Mouse (Mus musculus) forebrain, postnatal 0 days (tissue): ENCODE data around the gene Ppp1r1c. TPM values are rescaled to one million over a fixed set of nuclear protein-coding genes. Genes with fewer than 3 reads are reported as not detected.

Experiments
- ATAC-seq: fragments of 200-750 bp; cut with Nextera tagmentation; 2 replicates; pipeline ENCODE4 v1.8.0; 2017; ENCODE audit warnings: mild to moderate bottlenecking, moderate library complexity
- DNase-seq: peaks from one replicate; pipeline ENCODE4 v3.0.0-alpha.2; 2015
- H3K27ac ChIP-seq: fragments of 300-500 bp; sonication (generic); 2 replicates; pipeline ENCODE4 v1.5.1; 2014; ENCODE audit warnings: low read depth, mild to moderate bottlenecking, antibody characterized with exemption, low read length, moderate library complexity, mixed read lengths
- H3K27me3 ChIP-seq: fragments of 300-500 bp; sonication (generic); 2 replicates; pipeline ENCODE4 v1.6.1; 2014; ENCODE audit warnings: mild to moderate bottlenecking, low read length, mixed read lengths; ENCODE audit not compliant: insufficient read depth
- H3K36me3 ChIP-seq: fragments of 300-500 bp; sonication (generic); 2 replicates; pipeline ENCODE4 v1.6.1; 2014; ENCODE audit warnings: mild to moderate bottlenecking, moderate library complexity; ENCODE audit not compliant: insufficient read depth
- H3K4me1 ChIP-seq: fragments of 300-500 bp; sonication (generic); 2 replicates; pipeline ENCODE4 v1.6.1; 2014; ENCODE audit warnings: antibody characterized with exemption; ENCODE audit not compliant: insufficient read depth
- H3K4me2 ChIP-seq: fragments of 300-500 bp; sonication (generic); 2 replicates; pipeline ENCODE4 v1.6.1; 2014; ENCODE audit warnings: low read depth, mild to moderate bottlenecking, moderate library complexity
- H3K4me3 ChIP-seq: fragments of 300-500 bp; sonication (generic); 2 replicates; pipeline ENCODE4 v1.5.1; 2014; ENCODE audit warnings: low read depth, low read length, mixed read lengths
- H3K9ac ChIP-seq: fragments of 300-500 bp; sonication (generic); 2 replicates; pipeline ENCODE4 v1.6.1; 2014; ENCODE audit warnings: mild to moderate bottlenecking
- H3K9me3 ChIP-seq: fragments of 300-500 bp; sonication (generic); 2 replicates; pipeline ENCODE4 v1.6.1; 2016; ENCODE audit warnings: low read length
- CTCF ChIP-seq: sonication (generic); IDR thresholded peaks from 2 replicates; pipeline ENCODE4 v1.5.1; 2016; ENCODE audit warnings: antibody characterized with exemption, control low read depth, low read depth
- WGBS: fragments of 180-500 bp; shearing (Covaris S2); extraction: QIAGEN DNeasy Blood & Tissue Kit; methylation state at CpG from one replicate; pipeline ENCODE4 v1.1.7; 2014; 5-methylcytosine and 5-hydroxymethylcytosine counted together
- polyA plus RNA-seq: library from polyadenylated mRNA; unstranded; fragments of >200 nt; fragmentation: Nextera tagmentation; extraction: Ambion mirVana; gene quantifications from 2 replicates; pipeline ENCODE4 v1.2.1, GENCODE M21; 2015
- total RNA-seq: library from RNA; depleted of rRNA; stranded (reverse); fragments of >200 nt; gene quantifications from 2 replicates; pipeline ENCODE4 v1.2.3, GENCODE M21; 2014

Ppp1r1c gene
- total and polyA plus RNA-seq, 2 experiments from 2014 or later = 0.33 to 1.4 TPM

DNA sequence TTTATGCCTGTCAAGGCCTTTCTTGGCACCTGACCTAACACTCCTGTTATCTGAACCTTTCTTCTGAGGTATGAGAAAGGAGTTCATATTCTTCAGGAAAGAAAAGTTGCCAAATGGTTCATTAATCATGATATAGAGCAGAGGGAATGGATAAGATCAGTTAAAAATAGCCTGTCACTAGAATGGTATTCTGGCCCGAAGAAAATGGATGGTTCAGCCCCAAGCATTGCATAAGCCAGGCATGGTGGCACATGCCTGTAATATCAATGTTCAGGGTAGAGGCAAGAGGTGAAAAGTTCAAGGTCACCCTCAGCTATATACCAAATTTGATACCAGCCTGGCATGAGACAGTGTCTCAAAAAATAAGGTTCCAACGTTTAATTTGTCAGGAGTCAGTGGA is 85.6 kb downstream of the Ppp1r1c start:
- no peak overlapping the region for H3K27ac ChIP-seq
- H3K4me1 ChIP-seq = no peaks in the 10 kb centered on the region
- no peak for TF ChIP-seq CTCF
- no peak for DNase-seq
- no peaks in the 10 kb centered on the region for H3K9me3 ChIP-seq
- no peak for ATAC-seq
- H3K4me3 ChIP-seq = no peak overlapping the region
- H3K27me3 ChIP-seq = no peaks in the 10 kb centered on the region
- no peak overlapping the region for H3K9ac ChIP-seq
- H3K4me2 ChIP-seq = no peak overlapping the region
- no peaks in the 10 kb centered on the region for H3K36me3 ChIP-seq
- 88% methylated on average over 2 of the region's 2 CpGs for WGBS

DNA sequence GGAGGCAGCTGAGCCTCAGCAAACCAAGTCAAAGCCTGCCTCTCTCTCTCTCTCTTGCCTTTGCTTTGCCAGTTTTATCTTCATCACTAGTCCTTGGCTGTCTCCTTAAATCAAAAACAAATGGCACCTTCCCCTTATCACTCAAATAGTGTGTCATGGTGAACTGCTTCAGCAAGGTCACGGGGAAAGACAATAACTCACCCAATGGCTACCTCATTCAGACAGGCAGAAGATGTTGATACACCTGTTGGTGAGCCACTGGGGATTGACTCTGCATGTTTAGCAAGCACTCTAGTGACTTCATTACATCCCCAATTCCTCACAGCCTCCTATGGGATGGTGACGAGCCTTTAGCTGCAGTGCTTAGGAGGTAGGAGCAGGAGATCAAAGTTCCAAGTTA is 89.9 kb downstream of the Ppp1r1c start:
- 83% methylated on average over 2 of the region's 2 CpGs for WGBS
- no peak for ATAC-seq
- no peak overlapping the region for H3K4me2 ChIP-seq

DNA sequence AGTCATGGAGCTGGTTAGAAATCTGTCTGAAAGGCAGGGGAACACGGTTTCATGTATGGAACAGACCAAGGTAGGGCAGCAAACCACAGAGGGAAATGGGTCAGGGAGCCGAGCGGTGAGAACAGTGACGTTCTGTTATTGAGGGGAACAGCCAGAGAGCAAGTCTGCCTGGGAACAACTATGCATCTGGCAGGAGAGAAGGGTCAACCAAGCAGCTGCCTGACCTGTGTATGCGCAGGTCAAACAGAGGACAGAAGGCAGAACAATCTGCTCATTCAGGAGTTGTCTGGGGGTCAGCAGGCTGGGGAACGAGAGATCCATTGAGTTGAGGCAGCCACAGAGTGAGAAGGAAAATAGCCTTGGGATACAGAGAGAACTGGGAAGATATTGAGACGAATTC is 91.0 kb downstream of the Ppp1r1c start:
- no peak for ATAC-seq
- no peak for TF ChIP-seq CTCF
- Histone ChIP-seq H3K27me3 (no peaks in the 10 kb centered on the region), H3K4me2 (no peak overlapping the region), H3K4me1 (no peaks in the 10 kb centered on the region), H3K9ac (no peak overlapping the region), H3K9me3 (no peaks in the 10 kb centered on the region), H3K4me3 (no peak overlapping the region), H3K27ac (no peak overlapping the region), H3K36me3 (no peaks in the 10 kb centered on the region)
- DNase-seq = no peak
- WGBS = 51% methylated on average over 7 of the region's 7 CpGs

More for the DNA sequence above, 89.9 kb downstream of the Ppp1r1c start:
- TF ChIP-seq CTCF = no peak
- H3K27ac ChIP-seq = no peak overlapping the region
- H3K4me3 ChIP-seq = no peak overlapping the region
- H3K9ac ChIP-seq = no peak overlapping the region
- H3K4me1 ChIP-seq = no peaks in the 10 kb centered on the region
- no peaks in the 10 kb centered on the region for H3K9me3 ChIP-seq
- H3K36me3 ChIP-seq = no peaks in the 10 kb centered on the region
- no peak for DNase-seq
- no peaks in the 10 kb centered on the region for H3K27me3 ChIP-seq

DNA sequence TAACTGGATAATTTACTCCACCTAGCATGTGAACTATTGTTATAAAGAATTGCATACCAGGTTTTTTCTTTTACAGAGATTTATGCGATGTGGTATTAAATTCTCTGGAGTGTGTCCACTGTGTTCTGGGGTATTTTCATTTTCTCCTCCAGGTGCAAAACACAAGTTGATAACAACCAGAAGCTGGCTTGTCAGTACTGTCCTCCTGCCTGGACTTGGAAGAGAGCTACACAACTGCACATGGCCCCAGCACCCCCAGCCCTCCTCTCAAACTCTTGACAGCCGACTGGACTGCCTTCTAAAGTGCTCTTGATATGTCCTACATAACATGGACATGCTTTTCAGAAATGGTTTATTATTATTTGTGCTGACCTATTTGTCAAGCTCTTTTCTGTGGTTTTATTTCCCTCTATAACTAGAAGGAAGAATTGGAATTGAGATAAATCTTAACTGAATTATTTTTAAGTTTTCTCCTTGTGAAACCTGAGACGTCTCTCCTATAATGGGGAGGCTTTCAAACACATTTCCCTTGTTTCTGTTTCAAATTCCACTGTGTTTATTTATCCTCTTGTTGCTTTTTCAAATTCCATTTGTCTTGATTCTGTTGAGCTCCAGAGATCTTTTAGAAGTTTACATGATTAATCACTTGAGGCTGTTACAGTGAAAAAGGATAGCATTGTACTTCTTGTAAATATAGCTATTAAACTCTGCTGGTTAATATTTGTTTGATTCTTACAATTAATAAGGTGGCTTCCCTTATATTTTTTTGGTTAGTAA is 108.3 kb downstream of the Ppp1r1c start:
- ATAC-seq = no peak
- Histone ChIP-seq H3K4me1 (no peaks in the 10 kb centered on the region), H3K9ac (no peak overlapping the region), H3K4me2 (no peak overlapping the region), H3K27me3 (no peaks in the 10 kb centered on the region), H3K9me3 (no peaks in the 10 kb centered on the region), H3K36me3 (no peaks in the 10 kb centered on the region), H3K27ac (no peak overlapping the region), H3K4me3 (no peak overlapping the region)
- TF ChIP-seq CTCF = no peak
- no peak for DNase-seq
- WGBS = 73% methylated on average over 3 of the region's 3 CpGs

DNA sequence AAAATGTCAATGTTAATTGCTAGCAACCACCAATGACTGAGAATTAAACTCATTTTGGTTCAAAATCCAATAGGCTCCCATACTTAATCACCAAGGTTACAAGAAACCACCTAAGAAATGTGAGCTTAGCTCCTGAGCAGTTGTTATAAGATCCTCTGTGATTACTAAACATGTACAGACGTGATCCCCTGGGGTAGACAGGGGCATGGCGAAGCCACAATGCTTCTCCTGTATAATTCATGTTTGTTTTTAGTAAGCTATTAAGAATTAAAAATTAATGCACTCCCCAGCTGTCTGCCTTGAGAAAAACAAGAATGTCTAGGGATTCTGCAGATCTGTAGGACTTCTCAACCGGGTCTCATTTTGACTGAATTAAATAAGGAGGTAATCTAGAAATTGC is 112.0 kb downstream of the Ppp1r1c start:
- Histone ChIP-seq H3K4me2 (no peak overlapping the region), H3K27ac (no peak overlapping the region), H3K27me3 (no peaks in the 10 kb centered on the region), H3K4me1 (no peaks in the 10 kb centered on the region), H3K4me3 (no peak overlapping the region), H3K36me3 (no peaks in the 10 kb centered on the region), H3K9me3 (no peaks in the 10 kb centered on the region), H3K9ac (no peak overlapping the region)
- no peak for TF ChIP-seq CTCF
- WGBS = 72% methylated on average over 3 of the region's 3 CpGs
- no peak for ATAC-seq
- no peak for DNase-seq

DNA sequence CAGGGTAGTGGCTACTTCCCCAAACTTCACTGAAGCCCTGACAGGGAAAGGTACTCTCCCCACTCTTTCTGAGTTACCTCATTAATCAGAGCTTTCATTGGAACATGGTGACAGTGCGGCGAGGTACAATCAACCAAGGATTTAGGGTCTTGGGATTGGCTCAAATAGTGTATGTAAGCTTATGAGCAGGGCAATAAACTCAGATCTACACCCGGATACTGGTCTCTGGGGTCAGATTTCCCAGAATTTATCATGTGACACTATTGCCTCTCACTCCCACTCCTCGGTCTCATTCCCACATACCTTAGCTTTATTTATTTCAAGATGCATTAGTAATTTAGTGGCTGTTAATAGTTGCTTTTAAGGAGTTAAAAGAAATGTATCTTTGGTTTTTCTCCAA is 118.3 kb downstream of the Ppp1r1c start:
- DNase-seq (no peak), ATAC-seq (no peak)
- no peaks in the 10 kb centered on the region for H3K9me3 ChIP-seq
- no peak for TF ChIP-seq CTCF
- WGBS = 90% methylated on average over 4 of the region's 4 CpGs
- H3K27ac ChIP-seq = no peak overlapping the region
- H3K9ac ChIP-seq = no peak overlapping the region
- H3K36me3 ChIP-seq = no peaks in the 10 kb centered on the region
- no peak overlapping the region for H3K4me2 ChIP-seq
- no peaks in the 10 kb centered on the region for H3K27me3 ChIP-seq
- H3K4me1 ChIP-seq = no peaks in the 10 kb centered on the region
- H3K4me3 ChIP-seq = no peak overlapping the region

DNA sequence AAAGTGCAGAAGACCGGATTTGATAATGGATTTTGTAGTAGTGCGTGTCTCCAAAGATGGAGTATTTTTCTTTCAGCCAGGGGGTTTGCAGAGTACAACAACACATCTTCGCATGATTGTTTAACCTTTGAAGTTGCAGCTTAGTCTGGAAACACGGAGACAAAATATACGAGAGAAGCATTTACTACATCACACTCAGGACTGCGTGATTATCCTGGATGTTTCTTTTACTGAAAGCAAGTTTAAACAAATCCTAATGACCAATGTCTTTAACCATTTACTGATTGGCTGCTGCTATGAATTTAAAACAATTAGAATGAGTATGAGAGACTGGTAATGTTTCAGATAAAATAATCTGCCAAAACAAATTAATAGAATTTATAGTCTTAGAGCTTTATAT is 131.5 kb downstream of the Ppp1r1c start:
- ATAC-seq (no peak), DNase-seq (no peak)
- Histone ChIP-seq H3K4me3 (no peak overlapping the region), H3K4me2 (no peak overlapping the region), H3K9ac (no peak overlapping the region), H3K4me1 (no peaks in the 10 kb centered on the region), H3K9me3 (no peaks in the 10 kb centered on the region), H3K27me3 (no peaks in the 10 kb centered on the region), H3K27ac (no peak overlapping the region), H3K36me3 (no peaks in the 10 kb centered on the region)
- 85% methylated on average over 6 of the region's 6 CpGs for WGBS
- no peak for TF ChIP-seq CTCF
